Mouse (Mus musculus): Measurements from ENCODE around the gene Zfp953. TPM values are rescaled to one million over a fixed set of nuclear protein-coding genes. Genes with fewer than 3 reads are reported as not detected.

Zfp953 gene
- polyA plus RNA-seq, 1 experiment from 2014 or later: 0.56 TPM

Other genes starting within 250 kb of the Zfp953 start
- gene Rslcan18, start 244.3 kb downstream of the Zfp953 start, polyA plus RNA-seq (2015; fragmentation: Nextera tagmentation; extraction: Ambion mirVana): 0.17 and 0.19 TPM in 2 replicates
- 4.4 and 4.5 TPM in 2 replicates for gene Zfp759, start 238.9 kb downstream of the Zfp953 start, polyA plus RNA-seq (2015; fragmentation: Nextera tagmentation; extraction: Ambion mirVana)
- gene Rsl1, start 187.4 kb downstream of the Zfp953 start, polyA plus RNA-seq (2015; fragmentation: Nextera tagmentation; extraction: Ambion mirVana): 6.2 and 7.0 TPM in 2 replicates
- gene Zfp455, start 166.1 kb downstream of the Zfp953 start, polyA plus RNA-seq (2015; fragmentation: Nextera tagmentation; extraction: Ambion mirVana): 1.8 and 2.6 TPM in 2 replicates
- 4.8 and 4.9 TPM in 2 replicates for gene Zfp458, start 82.1 kb downstream of the Zfp953 start, polyA plus RNA-seq (2015; fragmentation: Nextera tagmentation; extraction: Ambion mirVana)
- 1.7 and 2.0 TPM in 2 replicates for gene Zfp457, start 54.1 kb downstream of the Zfp953 start, polyA plus RNA-seq (2015; fragmentation: Nextera tagmentation; extraction: Ambion mirVana)
- gene Zfp595, start 28.0 kb downstream of the Zfp953 start, polyA plus RNA-seq (2015; fragmentation: Nextera tagmentation; extraction: Ambion mirVana): 1.7 and 2.0 TPM in 2 replicates
- gene Gm28044, start 69 bp downstream of the Zfp953 start, polyA plus RNA-seq (2015; fragmentation: Nextera tagmentation; extraction: Ambion mirVana): not detected in 2 replicates
- gene Gm28041, start 15.1 kb upstream of the Zfp953 start, polyA plus RNA-seq (2015; fragmentation: Nextera tagmentation; extraction: Ambion mirVana): 0.27 TPM in 1 of 2 replicates, not detected in the other
- 0.65 and 1.1 TPM in 2 replicates for gene Zfp456, start 15.2 kb upstream of the Zfp953 start, polyA plus RNA-seq (2015; fragmentation: Nextera tagmentation; extraction: Ambion mirVana)
- gene Zfp429, start 39.2 kb upstream of the Zfp953 start, polyA plus RNA-seq (2015; fragmentation: Nextera tagmentation; extraction: Ambion mirVana): 4.0 and 5.5 TPM in 2 replicates
- 0.50 and 1.6 TPM in 2 replicates for gene Zfp459, start 60.8 kb upstream of the Zfp953 start, polyA plus RNA-seq (2015; fragmentation: Nextera tagmentation; extraction: Ambion mirVana)
- gene Zfp874a, start 91.0 kb upstream of the Zfp953 start, polyA plus RNA-seq (2015; fragmentation: Nextera tagmentation; extraction: Ambion mirVana): 5.1 and 7.6 TPM in 2 replicates
- 2.5 and 3.7 TPM in 2 replicates for gene Zfp874b, start 123.7 kb upstream of the Zfp953 start, polyA plus RNA-seq (2015; fragmentation: Nextera tagmentation; extraction: Ambion mirVana)
- gene Zfp58, start 139.9 kb upstream of the Zfp953 start, polyA plus RNA-seq (2015; fragmentation: Nextera tagmentation; extraction: Ambion mirVana): 10.4 and 11.2 TPM in 2 replicates
- not detected in 2 replicates for gene Gm26965, start 165.5 kb upstream of the Zfp953 start, polyA plus RNA-seq (2015; fragmentation: Nextera tagmentation; extraction: Ambion mirVana)
- 30.4 and 37.0 TPM in 2 replicates for gene Zfp87, start 165.6 kb upstream of the Zfp953 start, polyA plus RNA-seq (2015; fragmentation: Nextera tagmentation; extraction: Ambion mirVana)
- 13.1 and 13.2 TPM in 2 replicates for gene Zfp748, start 193.2 kb upstream of the Zfp953 start, polyA plus RNA-seq (2015; fragmentation: Nextera tagmentation; extraction: Ambion mirVana)
- 4.8 and 4.9 TPM in 2 replicates for gene Zfp729b, start 249.1 kb upstream of the Zfp953 start, polyA plus RNA-seq (2015; fragmentation: Nextera tagmentation; extraction: Ambion mirVana)

All from neural tube, embryonic 15.5 days (tissue).